Mouse (Mus musculus): ENCODE measurements at regions not wholly inside any gene's neighbourhood (a gene's known extent, or its start where the extent isn't known, plus 50 kb on each side); places are given as distances from the start of the nearest gene placed in this dataset.

GRCm38 (mm10) chr5:125843259-125843658, 311.7 kb downstream of the Tmem132b start:
- no peak for DNase-seq (ENCODE audit: low spot score)

GRCm38 (mm10) chr5:125849722-125850121, 318.1 kb downstream of the Tmem132b start:
- no peak for DNase-seq (ENCODE audit: low spot score)

GRCm38 (mm10) chr5:125876296-125876695, 344.7 kb downstream of the Tmem132b start:
- DNase-seq (ENCODE audit: low spot score), result no peak

GRCm38 (mm10) chr5:125888840-125889239, 357.3 kb downstream of the Tmem132b start:
- no peak for DNase-seq (ENCODE audit: low spot score)

- no peak for DNase-seq (ENCODE audit: low spot score)
These were observed 362.3 kb downstream of the Tmem132b start for GRCm38 (mm10) chr5:125893864-125894263.

GRCm38 (mm10) chr5:125902038-125902437, 370.5 kb downstream of the Tmem132b start:
- no peak for DNase-seq (ENCODE audit: low spot score)

- no peak for DNase-seq (ENCODE audit: low spot score)
These were observed 372.9 kb downstream of the Tmem132b start for GRCm38 (mm10) chr5:125904426-125904825.

GRCm38 (mm10) chr5:125907332-125907731, 375.8 kb downstream of the Tmem132b start:
- DNase-seq (ENCODE audit: low spot score), result no peak

GRCm38 (mm10) chr5:125907909-125908308, 376.3 kb downstream of the Tmem132b start:
- DNase-seq (ENCODE audit: low spot score), result no peak

- DNase-seq (ENCODE audit: low spot score), result no peak
These were observed 384.3 kb downstream of the Tmem132b start for GRCm38 (mm10) chr5:125915857-125916256.

- no peak for DNase-seq (ENCODE audit: low spot score)
These were observed 389.4 kb downstream of the Tmem132b start for GRCm38 (mm10) chr5:125920965-125921364.

GRCm38 (mm10) chr5:125925856-125926497, 394.4 kb downstream of the Tmem132b start:
- DNase-seq (ENCODE audit: low spot score), result no peak

GRCm38 (mm10) chr5:125931502-125931901, 399.9 kb downstream of the Tmem132b start:
- DNase-seq (ENCODE audit: low spot score), result no peak

GRCm38 (mm10) chr5:125939416-125939815, 407.8 kb downstream of the Tmem132b start:
- DNase-seq (ENCODE audit: low spot score), result no peak

- no peak for DNase-seq (ENCODE audit: low spot score)
These were observed 415.2 kb downstream of the Tmem132b start for GRCm38 (mm10) chr5:125946729-125947128.

- no peak for DNase-seq (ENCODE audit: low spot score)
These were observed 420.1 kb downstream of the Tmem132b start for GRCm38 (mm10) chr5:125951641-125952040.

GRCm38 (mm10) chr5:125964039-125964438, 432.5 kb downstream of the Tmem132b start:
- DNase-seq (ENCODE audit: low spot score), result no peak

- no peak for DNase-seq (ENCODE audit: low spot score)
These were observed 436.6 kb downstream of the Tmem132b start for GRCm38 (mm10) chr5:125968151-125968550.

GRCm38 (mm10) chr5:125974035-125974434, 442.5 kb downstream of the Tmem132b start:
- no peak for DNase-seq (ENCODE audit: low spot score)

- no peak for DNase-seq (ENCODE audit: low spot score)
These were observed 448.2 kb downstream of the Tmem132b start for GRCm38 (mm10) chr5:125979801-125980200.

- DNase-seq (ENCODE audit: low spot score), result no peak
These were observed 453.8 kb downstream of the Tmem132b start for GRCm38 (mm10) chr5:125985356-125985755.

GRCm38 (mm10) chr5:125997173-125997572, 465.6 kb downstream of the Tmem132b start:
- DNase-seq (ENCODE audit: low spot score), result no peak

- DNase-seq (ENCODE audit: low spot score), result no peak
These were observed 476.3 kb downstream of the Tmem132b start for GRCm38 (mm10) chr5:126007871-126008270.

- no peak for DNase-seq (ENCODE audit: low spot score)
These were observed 476.7 kb downstream of the Tmem132b start for GRCm38 (mm10) chr5:126008321-126008720.
